Mouse (Mus musculus) heart, postnatal 0 days (tissue): ENCODE results near the gene Mtg2.

Experiments used
- CTCF ChIP-seq: IDR thresholded peaks from 2 replicates; pipeline ENCODE4 v1.5.1; 2016; ENCODE audit warnings: antibody characterized with exemption, control low read depth, low read depth
- EP300 ChIP-seq: IDR thresholded peaks from 2 replicates; pipeline ENCODE4 v1.6.1; 2016; ENCODE audit warnings: antibody characterized with exemption, low read depth

DNA sequence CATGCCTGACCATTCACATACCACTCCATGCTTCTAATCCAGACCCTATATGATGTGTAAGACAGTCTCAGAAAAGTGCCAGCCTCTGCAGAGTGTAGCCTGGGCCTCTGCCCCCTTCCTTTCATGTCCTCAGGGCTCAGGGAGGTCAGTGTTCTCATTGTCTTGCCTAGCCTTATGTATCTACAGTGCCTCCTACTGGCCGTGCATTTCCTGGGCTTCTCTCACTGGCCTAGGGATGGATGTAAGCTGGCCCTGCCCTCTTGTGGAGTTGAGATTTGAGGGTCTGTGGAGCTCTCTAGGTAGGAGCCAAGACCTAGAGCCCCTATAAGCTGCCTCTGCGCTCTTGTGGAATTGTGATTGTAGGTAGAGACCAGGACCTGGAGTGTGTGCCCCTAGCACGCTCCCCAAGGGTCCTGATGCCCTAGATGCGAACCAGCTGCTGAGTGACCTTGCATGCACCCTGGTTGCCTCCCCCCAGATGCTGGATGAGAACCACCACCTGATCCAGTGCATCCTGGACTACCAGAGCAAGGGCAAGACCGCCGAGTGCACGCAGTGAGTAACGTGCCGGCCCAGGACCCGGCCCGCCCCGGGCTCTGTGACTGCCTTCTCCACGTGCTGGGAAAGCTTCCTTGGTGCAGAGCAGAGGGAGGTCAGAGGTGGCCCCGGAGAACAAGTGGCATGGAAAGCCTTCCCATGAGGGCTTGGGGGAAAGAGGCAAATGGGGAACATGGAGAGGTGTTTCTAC is 18.2 kb upstream of the Mtg2 start:
- TF ChIP-seq CTCF (peak; percentile 46), EP300 (no peak)
